Mouse (Mus musculus) kidney, embryonic 14.5 days (tissue): ENCODE results near the gene Tbc1d9b. TPM values are rescaled to one million over a fixed set of nuclear protein-coding genes. Genes with fewer than 3 reads are reported as not detected.

Source experiments
- ATAC-seq: fragments of 200-750 bp; cut with Nextera tagmentation; 2 replicates; pipeline ENCODE4 v1.8.0; 2017; ENCODE audit warnings: moderate number of reproducible peaks, mild to moderate bottlenecking, moderate TSS enrichment, moderate library complexity; ENCODE audit not compliant: low FRiP score, low TSS enrichment
- H3K27ac ChIP-seq: fragments of 300-500 bp; sonication (generic); 2 replicates; pipeline ENCODE4 v1.5.1; 2014; ENCODE audit warnings: low read depth, mild to moderate bottlenecking, low read length, moderate library complexity, mixed read lengths
- H3K27me3 ChIP-seq: fragments of 300-500 bp; sonication (generic); 2 replicates; pipeline ENCODE4 v1.6.1; 2014; ENCODE audit warnings: mild to moderate bottlenecking, low read length; ENCODE audit not compliant: control insufficient read depth, insufficient read depth
- H3K36me3 ChIP-seq: fragments of 300-500 bp; sonication (generic); 2 replicates; pipeline ENCODE4 v1.6.1; 2014; ENCODE audit warnings: low read length, mixed read lengths; ENCODE audit not compliant: control insufficient read depth, insufficient read depth
- H3K4me1 ChIP-seq: fragments of 300-500 bp; sonication (generic); 2 replicates; pipeline ENCODE4 v1.6.1; 2014; ENCODE audit warnings: low read length, mixed read lengths; ENCODE audit not compliant: control insufficient read depth, insufficient read depth
- H3K4me2 ChIP-seq: fragments of 300-500 bp; sonication (generic); replicated peaks from 2 replicates; pipeline ENCODE4 v1.6.1; 2014; ENCODE audit warnings: low read depth, mild to moderate bottlenecking, low read length
- H3K4me3 ChIP-seq: fragments of 300-500 bp; sonication (generic); 2 replicates; pipeline ENCODE4 v1.5.1; 2014; ENCODE audit warnings: mild to moderate bottlenecking, low read length
- H3K9ac ChIP-seq: fragments of 300-500 bp; sonication (generic); 2 replicates; pipeline ENCODE4 v1.6.1; 2014; ENCODE audit warnings: low read depth, mild to moderate bottlenecking, low read length, moderate library complexity
- H3K9me3 ChIP-seq: fragments of 300-500 bp; sonication (generic); 2 replicates; pipeline ENCODE4 v1.6.1; 2016; ENCODE audit warnings: low read length; ENCODE audit not compliant: control insufficient read depth
- WGBS: fragments of 180-500 bp; shearing (Covaris S2); extraction: QIAGEN DNeasy Blood & Tissue Kit; methylation state at CpG from one replicate; pipeline ENCODE4 v1.1.7; 2014; 5-methylcytosine and 5-hydroxymethylcytosine counted together
- polyA plus RNA-seq: library from polyadenylated mRNA; unstranded; fragments of >200 nt; fragmentation: Nextera tagmentation; extraction: Ambion mirVana; gene quantifications from 2 replicates; pipeline ENCODE4 v1.2.1, GENCODE M21; 2014

Gene Tbc1d9b
- polyA plus RNA-seq, 1 experiment from 2014 or later: 36.8 TPM

DNA sequence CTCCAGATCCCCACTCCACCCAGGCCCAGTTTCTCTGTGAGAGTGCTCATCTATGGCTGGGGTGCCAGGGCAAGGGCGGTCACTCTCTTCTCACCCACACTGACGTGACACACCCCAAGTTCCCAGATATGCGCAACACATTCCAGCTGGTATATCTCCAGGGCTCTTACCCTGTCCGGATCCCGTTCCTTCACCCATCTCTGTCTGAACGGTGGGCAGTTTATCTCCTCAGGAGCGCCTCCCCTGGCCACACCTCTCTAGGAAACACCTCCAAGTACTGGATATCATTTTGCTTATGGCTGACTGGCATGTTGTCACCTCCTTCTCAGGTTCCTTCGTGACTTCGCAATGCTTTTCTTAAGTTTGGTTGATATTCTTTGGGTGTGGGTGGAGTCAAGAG is 84.4 kb downstream of the Tbc1d9b start:
- H3K9ac ChIP-seq: no peak overlapping the region
- H3K27me3 ChIP-seq: no peaks in the 10 kb centered on the region
- no peak for ATAC-seq
- H3K9me3 ChIP-seq: no peaks in the 10 kb centered on the region
- 18% methylated on average over 9 of the region's 9 CpGs for WGBS
- H3K27ac ChIP-seq: no peak overlapping the region
- H3K4me3 ChIP-seq: no peak overlapping the region
- peak overlapping the region; percentile 24 for H3K4me2 ChIP-seq
- H3K36me3 ChIP-seq: no peaks in the 10 kb centered on the region
- peaks cover 22% of the 10 kb centered on the region for H3K4me1 ChIP-seq

DNA sequence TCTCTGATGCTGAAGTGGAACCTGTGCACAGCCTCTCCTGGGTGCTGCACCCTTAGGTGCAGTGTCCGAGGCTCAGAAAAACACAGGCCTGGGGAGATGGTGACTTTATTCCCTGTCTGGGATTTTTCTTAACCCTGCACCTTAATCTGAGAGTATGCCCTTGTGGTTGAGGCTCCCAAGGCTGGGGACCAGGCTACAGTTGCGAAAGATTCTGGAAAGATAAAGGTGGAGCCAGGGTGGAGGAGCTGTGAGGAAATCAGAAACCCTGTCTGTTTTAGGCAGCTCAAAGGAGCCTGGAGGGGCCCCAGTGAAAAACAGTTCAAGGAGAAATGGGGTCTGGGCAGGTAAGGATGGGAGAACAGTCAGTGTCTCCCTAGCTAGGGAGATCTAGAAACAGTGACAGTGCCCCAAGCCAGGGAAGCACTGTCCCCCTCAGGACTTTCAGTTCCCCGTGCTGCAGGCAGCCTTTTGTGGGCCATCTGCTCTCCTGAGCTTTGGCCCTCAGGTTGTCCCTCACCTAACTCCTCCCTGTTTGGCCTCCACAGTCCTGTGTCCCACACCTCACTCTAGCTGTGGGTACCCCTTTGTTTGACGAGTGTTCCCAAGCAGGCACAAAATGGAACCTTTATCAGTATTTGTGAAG is 85.6 kb downstream of the Tbc1d9b start:
- 75% methylated on average over 4 of the region's 4 CpGs for WGBS
- H3K9me3 ChIP-seq: no peaks in the 10 kb centered on the region
- ATAC-seq: no peak
- H3K4me1 ChIP-seq: peaks cover 22% of the 10 kb centered on the region
- H3K4me3 ChIP-seq: no peak overlapping the region
- no peaks in the 10 kb centered on the region for H3K36me3 ChIP-seq
- H3K9ac ChIP-seq: no peak overlapping the region
- no peak overlapping the region for H3K4me2 ChIP-seq
- no peaks in the 10 kb centered on the region for H3K27me3 ChIP-seq
- H3K27ac ChIP-seq: no peak overlapping the region

DNA sequence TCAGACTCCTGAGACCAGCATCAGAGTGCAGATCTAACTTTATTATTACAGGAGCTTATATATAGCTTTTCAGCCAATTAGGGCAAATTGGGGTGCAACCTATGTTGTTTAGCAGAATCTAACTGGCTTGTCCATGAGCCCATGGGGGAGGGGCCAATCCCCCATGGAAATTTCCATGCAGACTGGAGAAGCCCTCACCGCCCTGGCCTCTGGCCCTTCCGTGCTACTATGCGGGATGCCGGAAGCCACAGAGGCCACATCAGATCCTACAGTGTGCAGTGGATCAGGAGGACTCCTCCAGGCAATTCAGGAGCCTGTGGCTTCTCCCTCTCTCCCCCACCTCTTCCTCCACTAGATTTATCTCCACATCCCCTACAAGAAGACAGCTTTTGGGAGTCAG is 86.6 kb downstream of the Tbc1d9b start:
- 43% methylated on average over 4 of the region's 4 CpGs for WGBS
- H3K4me2 ChIP-seq: no peak overlapping the region
- no peak overlapping the region for H3K9ac ChIP-seq
- H3K4me1 ChIP-seq: peaks cover 22% of the 10 kb centered on the region
- H3K9me3 ChIP-seq: no peaks in the 10 kb centered on the region
- ATAC-seq: no peak
- no peak overlapping the region for H3K27ac ChIP-seq
- H3K36me3 ChIP-seq: no peaks in the 10 kb centered on the region
- H3K27me3 ChIP-seq: no peaks in the 10 kb centered on the region
- H3K4me3 ChIP-seq: no peak overlapping the region

DNA sequence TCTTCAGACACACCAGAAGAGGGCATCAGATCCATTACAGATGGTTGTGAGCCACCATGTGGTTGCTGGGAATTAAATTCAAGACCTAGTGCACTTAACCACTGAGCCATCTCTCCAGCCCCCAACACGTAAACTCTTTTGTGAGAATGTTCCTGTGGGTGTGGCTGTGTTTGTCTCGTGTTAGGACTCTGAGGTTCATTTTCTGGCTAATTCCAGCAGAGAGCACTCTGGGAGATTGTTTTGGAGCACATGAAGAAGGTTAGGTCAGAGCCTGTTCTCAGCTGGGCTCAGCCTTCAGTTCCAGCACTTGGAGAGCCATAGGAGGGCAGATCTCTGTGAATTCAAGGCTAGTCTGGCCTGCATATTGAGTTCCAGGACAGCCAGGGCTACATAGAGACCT is 88.6 kb downstream of the Tbc1d9b start:
- Histone ChIP-seq H3K4me1 (peaks cover 22% of the 10 kb centered on the region), H3K36me3 (no peaks in the 10 kb centered on the region), H3K9ac (no peak overlapping the region), H3K9me3 (no peaks in the 10 kb centered on the region), H3K27me3 (no peaks in the 10 kb centered on the region), H3K4me3 (no peak overlapping the region), H3K27ac (no peak overlapping the region), H3K4me2 (no peak overlapping the region)
- 66% methylated on average over 2 of the region's 2 CpGs for WGBS
- no peak for ATAC-seq

Other genes starting within 250 kb of the Tbc1d9b start
- not detected in 2 replicates for gene Rasgef1c, start 229.6 kb upstream of the Tbc1d9b start, polyA plus RNA-seq
- 69.3 and 71.2 TPM in 2 replicates for gene Rnf130, start 106.0 kb upstream of the Tbc1d9b start, polyA plus RNA-seq
- gene Mrnip, start 43.0 kb downstream of the Tbc1d9b start, polyA plus RNA-seq: 21.8 and 22.0 TPM in 2 replicates
- 128 and 197 TPM in 2 replicates for gene Sqstm1, start 79.4 kb downstream of the Tbc1d9b start, polyA plus RNA-seq
- gene Mgat4b, start 79.5 kb downstream of the Tbc1d9b start, polyA plus RNA-seq: 37.0 and 39.2 TPM in 2 replicates
- gene Ltc4s, start 107.2 kb downstream of the Tbc1d9b start, polyA plus RNA-seq: 1.6 and 1.9 TPM in 2 replicates
- gene Maml1, start 160.9 kb downstream of the Tbc1d9b start, polyA plus RNA-seq: 10.5 and 10.7 TPM in 2 replicates
- gene Canx, start 194.3 kb downstream of the Tbc1d9b start, polyA plus RNA-seq: 237 and 277 TPM in 2 replicates
- gene Cby3, start 223.1 kb downstream of the Tbc1d9b start, polyA plus RNA-seq: 0.79 and 1.1 TPM in 2 replicates
- gene Hnrnph1, start 245.6 kb downstream of the Tbc1d9b start, polyA plus RNA-seq: 598 and 606 TPM in 2 replicates